Mouse (Mus musculus): ENCODE data around the gene Yipf6. TPM values are rescaled to one million over a fixed set of nuclear protein-coding genes. Genes with fewer than 3 reads are reported as not detected.
"Not testable (repeated sequence)": the region's sequence is repeated elsewhere in the genome, so short reads cannot be mapped to it uniquely, and the experiment has no call there.

Yipf6 gene
- total and polyA plus RNA-seq, 3 experiments, result 19.0 to 20.2 TPM; not detected in 1

- H3K27me3 ChIP-seq (ENCODE audit: control insufficient read depth in 1 of 2, insufficient read depth in 2 of 2, low read length in 2 of 2); H3K36me3 ChIP-seq (ENCODE audit: control insufficient read depth in 1 of 2, insufficient read depth in 2 of 2, low read length in 2 of 2); H3K79me2 ChIP-seq (ENCODE audit: control insufficient read depth, insufficient read depth, low read length, poor library complexity); H3K27ac ChIP-seq (ENCODE audit: control insufficient read depth, low read depth, low read length); H3K4me1 ChIP-seq (ENCODE audit: control insufficient read depth in 1 of 2, insufficient read depth in 2 of 2, low read length in 2 of 2); H3K9me3 ChIP-seq (replicated peaks; ENCODE audit: insufficient read depth, low read length); H3K4me3 ChIP-seq (ENCODE audit: control insufficient read depth in 1 of 2, insufficient read depth in 1 of 2, low read depth in 2 of 2, low read length in 2 of 2); H3K9ac ChIP-seq (ENCODE audit: control insufficient read depth, low read depth, low read length, poor library complexity, severe bottlenecking): not testable (repeated sequence)
- TF ChIP-seq SMC3 (IDR thresholded peaks at IDR 0.05; ENCODE audit: low read depth, low read length) (peak; percentile 25; the same call in 1 of the 2 replicates), CTCF (IDR thresholded peaks at IDR 0.05 in 2 of 3, conservative IDR thresholded peaks at IDR 0.05 in 1 of 3; ENCODE audit: control insufficient read depth in 1 of 3, insufficient read depth in 1 of 3, low read depth in 2 of 3, low read length in 3 of 3, poor library complexity in 1 of 3, severe bottlenecking in 1 of 3) (peak; percentile 37 to 49 (median 39); a peak in 5 of 6 replicates)
- peak; percentile 19 for DNase-seq (ENCODE audit: low read depth, low spot score)
These were observed 50.5 kb downstream of the Yipf6 start for GRCm38 (mm10) chrX:98986611-98987010.

GRCm38 (mm10) chrX:98989574-98989973 is 53.5 kb downstream of the Yipf6 start:
- H3K4me3 ChIP-seq (ENCODE audit: control insufficient read depth in 1 of 2, insufficient read depth in 1 of 2, low read depth in 2 of 2, low read length in 2 of 2), result no peak overlapping the region
- peak; percentile 53 for DNase-seq (ENCODE audit: low read depth, low spot score)
- no peaks in the 10 kb centered on the region for H3K79me2 ChIP-seq (ENCODE audit: control insufficient read depth, insufficient read depth, low read length, poor library complexity)
- H3K9me3 ChIP-seq (replicated peaks; ENCODE audit: insufficient read depth, low read length), result no peaks in the 10 kb centered on the region
- no peaks in the 10 kb centered on the region for H3K27me3 ChIP-seq (ENCODE audit: control insufficient read depth in 1 of 2, insufficient read depth in 2 of 2, low read length in 2 of 2)
- H3K9ac ChIP-seq (ENCODE audit: control insufficient read depth, low read depth, low read length, poor library complexity, severe bottlenecking), result no peak overlapping the region
- no peaks in the 10 kb centered on the region for H3K36me3 ChIP-seq (ENCODE audit: control insufficient read depth in 1 of 2, insufficient read depth in 2 of 2, low read length in 2 of 2)
- H3K4me1 ChIP-seq (ENCODE audit: control insufficient read depth in 1 of 2, insufficient read depth in 2 of 2, low read length in 2 of 2), result no peaks in the 10 kb centered on the region
- H3K27ac ChIP-seq (ENCODE audit: control insufficient read depth, low read depth, low read length), result no peak overlapping the region
- TF ChIP-seq JUND (IDR thresholded peaks at IDR 0.05; ENCODE audit: low read depth, low read length), result no peak
- peak; percentile 51 for TF ChIP-seq RAD21 (IDR thresholded peaks at IDR 0.05; ENCODE audit: low read depth, low read length)
- no peak for TF ChIP-seq ZKSCAN1 (IDR thresholded peaks at IDR 0.05; ENCODE audit: low read depth, low read length)
- TF ChIP-seq ELF1 (IDR thresholded peaks at IDR 0.05; ENCODE audit: low read depth, low read length), result no peak
- TF ChIP-seq POLR2AphosphoS5 (IDR thresholded peaks at IDR 0.05; ENCODE audit: borderline replicate concordance, low read depth, low read length), result no peak
- peak; percentile 67 for TF ChIP-seq SMC3 (IDR thresholded peaks at IDR 0.05; ENCODE audit: low read depth, low read length)
- no peak for TF ChIP-seq MAX (IDR thresholded peaks at IDR 0.05; ENCODE audit: low read length)
- no peak for TF ChIP-seq MAFK (IDR thresholded peaks at IDR 0.05; ENCODE audit: borderline replicate concordance, low read depth, low read length)
- no peak for TF ChIP-seq ZMIZ1 (IDR thresholded peaks at IDR 0.05; ENCODE audit: low read depth, low read length)
- no peak for TF ChIP-seq USF2 (IDR thresholded peaks at IDR 0.05; ENCODE audit: borderline replicate concordance in 1 of 2, insufficient read depth in 1 of 2, low read depth in 1 of 2, low read length in 2 of 2)
- no peak for TF ChIP-seq KAT2A (conservative IDR thresholded peaks at IDR 0.05; ENCODE audit: low read depth, low read length)
- TF ChIP-seq NELFE (IDR thresholded peaks at IDR 0.05; ENCODE audit: low read depth, low read length), result no peak
- no peak for TF ChIP-seq GATA1 (IDR thresholded peaks at IDR 0.05; ENCODE audit: low read depth, low read length)
- TF ChIP-seq E2F4 (IDR thresholded peaks at IDR 0.05; ENCODE audit: borderline replicate concordance, low read depth, low read length), result no peak
- TF ChIP-seq ZC3H11A (IDR thresholded peaks at IDR 0.05; ENCODE audit: low read depth, low read length), result peak; percentile 32
- TF ChIP-seq ETS1 (IDR thresholded peaks at IDR 0.05; ENCODE audit: low read depth, low read length), result no peak
- no peak for TF ChIP-seq MEF2A (IDR thresholded peaks at IDR 0.05; ENCODE audit: extremely low read depth, insufficient replicate concordance, low read depth, low read length, poor library complexity, severe bottlenecking)
- no peak for TF ChIP-seq BHLHE40 (IDR thresholded peaks at IDR 0.05; ENCODE audit: borderline replicate concordance, low read depth, low read length)
- no peak for TF ChIP-seq UBTF (IDR thresholded peaks at IDR 0.05; ENCODE audit: borderline replicate concordance, insufficient read depth, low read depth, low read length)
- no peak for TF ChIP-seq RCOR1 (IDR thresholded peaks at IDR 0.05; ENCODE audit: low read depth, low read length)
- TF ChIP-seq TAL1 (IDR thresholded peaks at IDR 0.05; ENCODE audit: low read length), result no peak
- TF ChIP-seq TCF12 (IDR thresholded peaks at IDR 0.05; ENCODE audit: low read depth, low read length), result no peak
- no peak for TF ChIP-seq POLR2AphosphoS2 (IDR thresholded peaks at IDR 0.05; ENCODE audit: low read length)
- TF ChIP-seq MYC (IDR thresholded peaks at IDR 0.05; ENCODE audit: low read depth, low read length), result no peak
- TF ChIP-seq TBP (IDR thresholded peaks at IDR 0.05; ENCODE audit: low read depth, low read length), result no peak
- TF ChIP-seq MYB (IDR thresholded peaks at IDR 0.05; ENCODE audit: low read depth, low read length), result no peak
- no peak for TF ChIP-seq ZNF384 (IDR thresholded peaks at IDR 0.05; ENCODE audit: low read depth, low read length)
- TF ChIP-seq CTCF (IDR thresholded peaks at IDR 0.05 in 2 of 3, conservative IDR thresholded peaks at IDR 0.05 in 1 of 3; ENCODE audit: control insufficient read depth in 1 of 3, insufficient read depth in 1 of 3, low read depth in 2 of 3, low read length in 3 of 3, poor library complexity in 1 of 3, severe bottlenecking in 1 of 3), result peak; percentile 50 to 71 (median 54)
- no peak for TF ChIP-seq POLR2A (IDR thresholded peaks at IDR 0.05; ENCODE audit: control insufficient read depth in 1 of 2, insufficient read depth in 1 of 2, low read depth in 1 of 2, low read length in 2 of 2, poor library complexity in 1 of 2)
- no peak for TF ChIP-seq HCFC1 (IDR thresholded peaks at IDR 0.05; ENCODE audit: low read depth, low read length)
- TF ChIP-seq CHD1 (IDR thresholded peaks at IDR 0.05; ENCODE audit: low read depth, low read length), result no peak
- no peak for TF ChIP-seq CHD2 (IDR thresholded peaks at IDR 0.05; ENCODE audit: low read length)

Data from MEL (cell line).